Mouse (Mus musculus) ES-E14 (cell line): ENCODE measurements at regions not wholly inside any gene's neighbourhood (a gene's known extent, or its start where the extent isn't known, plus 50 kb on each side); places are given as distances from the start of the nearest gene placed in this dataset.

Source experiments
- DNase-seq: peaks from one replicate; pipeline ENCODE4 v3.0.0-alpha.2; 2013; ENCODE audit warnings: low read depth, low spot score
- H3K27ac ChIP-seq: 2 replicates; pipeline ENCODE4 v1.5.1; 2012; ENCODE audit warnings: low read depth, mild to moderate bottlenecking, low read length, moderate library complexity, mixed read lengths; ENCODE audit not compliant: poor library complexity, insufficient read depth, severe bottlenecking
- H3K36me3 ChIP-seq: 2 replicates; pipeline ENCODE4 v1.6.1; 2012; ENCODE audit warnings: mild to moderate bottlenecking, low read length, moderate library complexity, mixed read lengths; ENCODE audit not compliant: control insufficient read depth, poor library complexity, insufficient read depth, severe bottlenecking
- H3K4me1 ChIP-seq, 2 experiments: fragments of 150-350 bp in 1 of 2; sonication (generic) in 1 of 2; 2 replicates each; pipeline ENCODE4 v1.6.1; 2012; ENCODE audit warnings: low read length in 2 of 2, mild to moderate bottlenecking in 1 of 2, mixed read lengths in 1 of 2; ENCODE audit not compliant: control insufficient read depth in 2 of 2, insufficient read depth in 2 of 2, poor library complexity in 1 of 2
- H3K4me3 ChIP-seq, 2 experiments: fragments of 150-350 bp in 1 of 2; sonication (generic) in 1 of 2; 2 replicates each; pipeline ENCODE4 v1.5.1; 2012; ENCODE audit warnings: low read length in 2 of 2, low read depth in 1 of 2, mild to moderate bottlenecking in 1 of 2, mixed read lengths in 1 of 2; ENCODE audit not compliant: insufficient read depth in 1 of 2, poor library complexity in 1 of 2, severe bottlenecking in 1 of 2
- H3K9ac ChIP-seq: 2 replicates; pipeline ENCODE4 v1.6.1; 2012; ENCODE audit warnings: low read depth, mild to moderate bottlenecking, low read length, mixed read lengths; ENCODE audit not compliant: poor library complexity, insufficient read depth, severe bottlenecking
- H3K9me3 ChIP-seq: fragments of 150-350 bp; sonication (generic); 2 replicates; pipeline ENCODE4 v1.6.1; 2012; ENCODE audit warnings: low read depth, mild to moderate bottlenecking, low read length; ENCODE audit not compliant: control insufficient read depth, insufficient read depth
- CHD2 ChIP-seq: IDR thresholded peaks from 2 replicates; pipeline ENCODE4 v1.6.1; 2014; ENCODE audit warnings: mild to moderate bottlenecking, low read depth, low read length, inconsistent platforms
- HCFC1 ChIP-seq: IDR thresholded peaks from 2 replicates; pipeline ENCODE4 v1.6.1; 2012; ENCODE audit warnings: low read length, inconsistent platforms, borderline replicate concordance; ENCODE audit not compliant: insufficient read depth
- MAFK ChIP-seq: IDR thresholded peaks from 2 replicates; pipeline ENCODE4 v1.6.1; 2014; ENCODE audit warnings: mild to moderate bottlenecking, low read depth, low read length, inconsistent platforms; ENCODE audit not compliant: insufficient read depth
- ZC3H11A ChIP-seq: IDR thresholded peaks from 2 replicates; pipeline ENCODE4 v1.6.1; 2012; ENCODE audit warnings: low read depth, mild to moderate bottlenecking, inconsistent platforms, low read length, borderline replicate concordance
- ZNF384 ChIP-seq: IDR thresholded peaks from 2 replicates; pipeline ENCODE4 v1.6.1; 2012; ENCODE audit warnings: low read depth, low read length, inconsistent platforms
- in situ Hi-C, 2 experiments: fragments of 600-800 bp; cut with MboI; formaldehyde crosslinking; loops; one replicate each; pipeline ENCODE4 v1.15.1; 2025; ENCODE audit warnings: low sequenced_read_pairs in 2 of 2, inconsistent platforms in 1 of 2; ENCODE audit not compliant: unreplicated experiment in 2 of 2

DNA sequence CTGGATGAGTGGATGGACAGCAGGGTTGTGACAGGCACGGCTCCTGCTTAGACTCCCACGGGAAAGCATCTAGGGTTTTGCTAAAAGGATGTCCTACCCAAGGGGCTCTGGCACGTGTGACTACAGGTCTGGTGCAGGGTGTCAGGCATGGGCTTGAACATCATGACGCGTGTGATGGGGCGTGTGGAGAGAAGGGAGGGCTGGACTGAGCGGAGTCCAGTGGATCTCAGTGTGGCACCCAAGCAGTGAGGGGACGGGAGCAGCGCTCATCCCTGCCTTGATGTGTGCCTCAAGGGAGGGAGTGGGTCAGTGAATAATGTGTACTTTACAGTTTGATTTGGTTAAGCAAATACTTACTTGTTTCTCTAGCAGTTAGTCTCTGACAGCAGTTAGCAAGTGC, 275.3 kb upstream of the Npvf start:
- H3K4me1 ChIP-seq: no peaks in the 10 kb centered on the region
- H3K27ac ChIP-seq: no peak overlapping the region
- no peak for DNase-seq
- in situ Hi-C loops: loop anchor here in 1 of 2 experiments (25.0 kb wide), 1 partner anchor 242 kb away; no protein-coding TSS in a partner anchor
- H3K9me3 ChIP-seq: no peaks in the 10 kb centered on the region
- no peaks in the 10 kb centered on the region for H3K36me3 ChIP-seq
- H3K4me3 ChIP-seq: no peak overlapping the region
- H3K9ac ChIP-seq: no peak overlapping the region
- TF ChIP-seq ZNF384 (no peak), MAFK (no peak), HCFC1 (no peak), ZC3H11A (no peak), CHD2 (no peak)

DNA sequence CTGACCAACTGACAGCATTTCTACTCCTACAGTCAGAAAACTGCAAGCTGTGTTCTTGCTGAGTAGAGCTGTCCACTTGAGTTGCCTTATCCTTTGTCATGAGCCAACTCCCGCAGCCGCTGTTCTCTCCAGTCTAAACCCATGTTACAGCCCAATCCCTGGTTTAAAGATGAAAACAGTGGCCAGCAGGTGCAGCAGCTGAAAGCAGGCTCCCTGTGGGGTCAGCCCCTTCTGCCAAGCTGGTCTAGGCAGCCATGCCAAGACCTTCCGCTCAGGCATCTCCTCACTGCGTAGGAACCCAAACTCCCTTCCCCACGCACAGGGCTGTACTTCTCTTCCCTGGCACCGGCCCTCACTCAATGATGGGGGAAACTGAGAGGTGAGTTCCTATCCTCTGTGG, 279.3 kb upstream of the Npvf start:
- TF ChIP-seq ZC3H11A (no peak), CHD2 (no peak), HCFC1 (no peak), MAFK (no peak), ZNF384 (no peak)
- Histone ChIP-seq H3K4me3 (no peak overlapping the region), H3K9ac (no peak overlapping the region), H3K27ac (no peak overlapping the region), H3K4me1 (no peaks in the 10 kb centered on the region), H3K9me3 (no peaks in the 10 kb centered on the region), H3K36me3 (no peaks in the 10 kb centered on the region)
- in situ Hi-C loops: loop anchor here (10.0 to 25.0 kb wide), 2 partner anchors 246 to 259 kb away; no protein-coding TSS in a partner anchor
- no peak for DNase-seq

- TF ChIP-seq CHD2 (no peak), ZC3H11A (no peak), MAFK (no peak), HCFC1 (no peak), ZNF384 (no peak)
- Histone ChIP-seq H3K9me3 (no peaks in the 10 kb centered on the region), H3K4me1 (no peaks in the 10 kb centered on the region), H3K9ac (no peak overlapping the region), H3K27ac (peak overlapping the region; percentile 5; the same call in 1 of the 2 replicates), H3K4me3 (no peak overlapping the region), H3K36me3 (no peaks in the 10 kb centered on the region)
- no peak for DNase-seq
- in situ Hi-C loops: loop anchor here (10.0 to 25.0 kb wide), 2 partner anchors 247 to 259 kb away; no protein-coding TSS in a partner anchor
These were observed 280.0 kb upstream of the Npvf start for GRCm38 (mm10) chr6:50934245-50934644.

- H3K27ac ChIP-seq: no peak overlapping the region
- H3K36me3 ChIP-seq: no peaks in the 10 kb centered on the region
- no peaks in the 10 kb centered on the region for H3K4me1 ChIP-seq
- no peak overlapping the region for H3K9ac ChIP-seq
- H3K4me3 ChIP-seq: no peak overlapping the region
- TF ChIP-seq HCFC1 (no peak), ZNF384 (no peak), MAFK (no peak), ZC3H11A (no peak), CHD2 (no peak)
- H3K9me3 ChIP-seq: no peaks in the 10 kb centered on the region
- no peak for DNase-seq
- in situ Hi-C loops: loop anchor here (5.0 to 25.0 kb wide), 3 partner anchors 124 to 262 kb away; no protein-coding TSS in a partner anchor
These were observed 282.1 kb upstream of the Npvf start for GRCm38 (mm10) chr6:50936306-50936705.

DNA sequence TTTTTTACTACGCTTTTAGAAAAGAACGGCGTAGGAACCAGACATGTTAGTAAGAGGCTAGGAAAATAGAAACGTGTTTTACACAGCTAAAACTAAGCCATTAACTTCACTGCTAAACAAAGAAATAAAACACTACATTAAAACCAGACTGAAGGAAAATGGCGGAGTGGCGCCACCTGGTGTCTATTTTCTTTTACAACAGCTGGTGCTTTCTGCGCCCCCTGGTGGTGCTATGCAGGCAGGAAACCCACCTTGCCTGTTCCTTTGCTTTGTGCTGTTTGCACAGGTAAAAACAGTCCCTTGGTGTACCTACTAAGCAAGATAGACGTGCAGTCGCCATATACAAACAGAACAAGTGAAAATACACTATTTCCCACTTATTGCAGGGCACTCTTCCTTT, 282.9 kb upstream of the Npvf start:
- Histone ChIP-seq H3K9me3 (no peaks in the 10 kb centered on the region), H3K36me3 (no peaks in the 10 kb centered on the region), H3K27ac (no peak overlapping the region), H3K4me3 (no peak overlapping the region), H3K9ac (no peak overlapping the region), H3K4me1 (no peaks in the 10 kb centered on the region)
- peak; percentile 76 for TF ChIP-seq ZC3H11A
- TF ChIP-seq ZNF384: peak; percentile 57; the same call in 1 of the 2 replicates
- no peak for TF ChIP-seq CHD2
- in situ Hi-C loops: loop anchor here (5.0 to 25.0 kb wide), 3 partner anchors 125 to 262 kb away; no protein-coding TSS in a partner anchor
- DNase-seq: peak; percentile 51
